Mouse (Mus musculus) Patski (cell line): ENCODE results near the gene Cdk5r2. TPM values are rescaled to one million over a fixed set of nuclear protein-coding genes. Genes with fewer than 3 reads are reported as not detected.
"Not testable (repeated sequence)": the region's sequence is repeated elsewhere in the genome, so short reads cannot be mapped to it uniquely, and the experiment has no call there.

Source experiments
- ATAC-seq: fragments of 100-300 bp; one replicate; pipeline ENCODE4 v1.8.0; 2021
- CTCF ChIA-PET: fragments of 350-600 bp; sonication (Branson Sonifier 250); formaldehyde crosslinking; loops from one replicate; lab custom pipeline; 2022; ENCODE audit warnings: inconsistent platforms; lab: Charles Lee
- POLR2A ChIA-PET: fragments of 350-600 bp; sonication (Branson Sonifier 250); formaldehyde crosslinking; loops from one replicate; lab custom pipeline; 2022; ENCODE audit warnings: antibody characterized with exemption, inconsistent platforms; lab: Charles Lee
- DNase-seq: peaks from one replicate; pipeline ENCODE4 v3.0.0-alpha.2; 2011; ENCODE audit warnings: low read depth, low spot score
- H3K27me3 ChIP-seq: fragments of 371-371 bp; one replicate; pipeline ENCODE4 v1.5.1; 2021
- CTCF ChIP-seq: fragments of 100-300 bp; IDR thresholded peaks from one replicate; pipeline ENCODE4 v1.5.1; 2021
- in situ Hi-C: fragments of 300-500 bp; cut with MboI; formaldehyde crosslinking; loops from 3 replicates; pipeline ENCODE4 v1.11.1; 2018; ENCODE audit warnings: low pct_unique_long_range_greater_than_20kb, mixed read lengths
- polyA plus RNA-seq: library from polyadenylated mRNA; unstranded; gene quantifications from one replicate; pipeline ENCODE4 v1.2.3, GENCODE M21; 2021

Cdk5r2 gene
- polyA plus RNA-seq, 1 experiment from 2014 or later: not detected

DNA sequence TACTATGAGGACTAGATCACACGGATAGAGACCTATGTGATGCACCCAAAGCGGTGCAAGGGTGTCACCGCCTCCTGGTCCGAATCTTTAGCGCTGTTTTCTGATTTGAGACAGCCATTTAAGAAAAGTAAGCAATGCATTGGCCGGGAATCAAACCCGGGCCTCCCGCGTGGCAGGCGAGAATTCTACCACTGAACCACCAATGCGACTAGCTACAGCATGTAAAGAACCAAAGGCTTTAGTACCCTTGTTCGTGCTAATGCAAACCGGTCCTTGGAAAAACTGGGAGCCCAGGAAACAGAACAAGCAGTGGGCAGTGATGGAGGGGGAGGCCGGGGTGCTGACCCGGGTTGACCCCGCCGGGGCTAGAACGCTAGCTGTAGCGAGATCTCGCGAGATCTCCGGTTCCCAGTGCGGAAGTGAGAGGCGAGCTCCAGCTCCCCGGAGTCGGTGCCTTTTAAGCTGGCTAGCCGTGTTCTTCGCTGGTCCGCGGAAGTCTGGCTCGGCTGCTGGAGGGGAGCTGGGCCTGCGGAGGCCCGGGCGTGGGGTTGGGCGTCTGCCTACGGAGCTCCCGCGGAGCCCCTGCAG, 38.0 kb upstream of the Cdk5r2 start:
- CTCF ChIA-PET: interaction anchor here (1.1 kb wide), 1 partner anchor 8 kb away, joined by 5 read pairs; no protein-coding TSS in a partner anchor
- in situ Hi-C loops: no loop called here
- no peak for DNase-seq
- no peak for TF ChIP-seq CTCF
- POLR2A ChIA-PET: interaction anchor here (0.8 kb wide), 1 partner anchor 173 kb away, joined by 3 read pairs; no protein-coding TSS in a partner anchor
- peak; percentile 54 for ATAC-seq
- peaks cover 25% of the 10 kb centered on the region for H3K27me3 ChIP-seq

- POLR2A ChIA-PET: interaction anchor here (0.8 kb wide), 1 partner anchor 173 kb away, joined by 3 read pairs; no protein-coding TSS in a partner anchor
- CTCF ChIA-PET: interaction anchor here (1.1 kb wide), 1 partner anchor 9 kb away, joined by 5 read pairs; no protein-coding TSS in a partner anchor
- peak; percentile 35 for ATAC-seq
- in situ Hi-C loops: no loop called here
- no peak for DNase-seq
- TF ChIP-seq CTCF: no peak
- peaks cover 23% of the 10 kb centered on the region for H3K27me3 ChIP-seq
Measured at GRCm38 (mm10) chr1:74817219-74817618, 37.5 kb upstream of the Cdk5r2 start.

GRCm38 (mm10) chr1:74818509-74818908, 36.2 kb upstream of the Cdk5r2 start:
- peaks cover 23% of the 10 kb centered on the region for H3K27me3 ChIP-seq
- no peak for DNase-seq
- CTCF ChIA-PET: interaction anchor here (1.2 kb wide), 1 partner anchor 8 kb away, joined by 3 read pairs; no protein-coding TSS in a partner anchor
- ATAC-seq: no peak
- in situ Hi-C loops: no loop called here
- no peak for TF ChIP-seq CTCF
- POLR2A ChIA-PET: no interaction called here

DNA sequence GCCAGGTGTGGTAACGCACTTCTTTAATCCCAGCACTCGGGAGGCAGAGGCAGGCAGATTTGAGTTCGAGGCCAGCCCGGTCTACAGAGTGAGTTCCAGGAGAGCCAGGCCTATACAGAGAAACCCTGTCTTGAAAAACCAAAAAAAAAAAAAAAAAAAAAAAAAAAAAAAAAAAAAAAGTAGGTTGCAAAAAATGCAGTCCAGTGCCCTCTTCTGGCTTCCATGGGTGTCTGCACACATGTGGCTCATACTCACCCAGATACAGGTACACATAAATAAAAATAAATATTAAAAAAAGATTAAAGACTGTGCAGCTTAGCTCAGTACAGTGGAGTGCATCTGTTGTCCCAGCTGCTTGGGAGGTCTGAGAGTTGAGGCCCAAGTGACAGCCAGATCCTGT, 31.1 kb upstream of the Cdk5r2 start:
- DNase-seq, CTCF ChIA-PET, ATAC-seq, in situ Hi-C loops, POLR2A ChIA-PET: not testable (repeated sequence)
- peaks cover 32% of the 10 kb centered on the region for H3K27me3 ChIP-seq
- peak; percentile 34 for TF ChIP-seq CTCF

- H3K27me3 ChIP-seq: peaks cover 36% of the 10 kb centered on the region
- DNase-seq (no peak), ATAC-seq (no peak)
- ChIA-PET CTCF (no interaction called here), POLR2A (no interaction called here)
- no peak for TF ChIP-seq CTCF
- in situ Hi-C loops: no loop called here
Measured at GRCm38 (mm10) chr1:74824518-74825302, 30.0 kb upstream of the Cdk5r2 start.

- no peak for DNase-seq
- in situ Hi-C loops: no loop called here
- TF ChIP-seq CTCF: no peak
- peaks cover 45% of the 10 kb centered on the region for H3K27me3 ChIP-seq
- CTCF ChIA-PET: no interaction called here
- POLR2A ChIA-PET: no interaction called here
- no peak for ATAC-seq
Measured at GRCm38 (mm10) chr1:74830061-74830460, 24.7 kb upstream of the Cdk5r2 start.

- H3K27me3 ChIP-seq: peaks cover 43% of the 10 kb centered on the region
- in situ Hi-C loops: no loop called here
- ChIA-PET POLR2A (no interaction called here), CTCF (interaction anchor here (1.3 kb wide), 1 partner anchor 20 kb away, joined by 3 read pairs; no protein-coding TSS in a partner anchor)
- TF ChIP-seq CTCF: no peak
- DNase-seq (no peak), ATAC-seq (no peak)
Measured at GRCm38 (mm10) chr1:74833255-74833654, 21.5 kb upstream of the Cdk5r2 start.

GRCm38 (mm10) chr1:74843090-74843489, 11.6 kb upstream of the Cdk5r2 start:
- in situ Hi-C loops: no loop called here
- ATAC-seq (no peak), DNase-seq (no peak)
- TF ChIP-seq CTCF: no peak
- CTCF ChIA-PET: no interaction called here
- H3K27me3 ChIP-seq: peaks cover 60% of the 10 kb centered on the region
- POLR2A ChIA-PET: no interaction called here

DNA sequence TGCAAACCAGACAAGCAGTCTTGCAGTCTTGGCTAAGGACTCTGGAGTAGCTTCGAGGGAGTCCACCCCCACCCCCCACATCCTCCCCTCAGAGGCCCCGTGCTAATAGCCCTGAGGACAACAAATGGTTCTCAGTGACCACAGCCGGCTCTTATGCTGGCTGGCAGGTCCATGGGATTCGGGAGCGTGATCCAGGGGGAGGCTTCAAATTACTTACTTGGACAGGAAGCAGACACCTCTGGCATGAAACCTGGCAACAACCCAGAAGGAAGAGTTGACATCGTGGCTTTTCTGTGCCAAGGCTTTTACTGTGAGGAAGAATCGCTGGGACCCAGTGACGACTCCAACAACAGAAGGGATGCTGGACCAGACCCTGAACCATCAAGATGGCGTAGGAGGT, 8.4 kb upstream of the Cdk5r2 start:
- DNase-seq (no peak), ATAC-seq (no peak)
- ChIA-PET CTCF (no interaction called here), POLR2A (no interaction called here)
- peaks cover 65% of the 10 kb centered on the region for H3K27me3 ChIP-seq
- in situ Hi-C loops: no loop called here
- TF ChIP-seq CTCF: no peak

- in situ Hi-C loops: no loop called here
Measured at GRCm38 (mm10) chr1:74848946-74849345, 5.8 kb upstream of the Cdk5r2 start.

DNA sequence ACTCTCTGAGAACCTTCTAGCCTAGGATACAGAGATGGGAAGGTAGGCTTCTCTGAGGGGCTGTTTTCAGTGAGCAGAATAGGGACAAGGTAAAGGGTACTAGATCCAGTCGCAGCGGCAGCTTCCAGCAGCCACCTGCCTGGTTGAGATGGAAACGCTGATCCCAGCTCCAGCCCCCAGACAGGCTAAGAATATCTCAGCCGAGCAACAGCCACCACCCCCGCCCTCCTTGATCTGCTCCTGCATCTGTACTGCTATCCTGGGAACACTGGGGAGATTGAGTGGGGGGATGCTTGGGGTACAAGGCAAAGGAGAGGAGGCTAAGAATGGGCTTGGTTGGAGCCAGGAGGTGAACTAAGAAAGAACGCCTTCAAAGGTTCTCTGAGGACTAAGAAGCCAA, 4.5 kb upstream of the Cdk5r2 start:
- peaks cover 71% of the 10 kb centered on the region for H3K27me3 ChIP-seq
- in situ Hi-C loops: no loop called here
- no peak for TF ChIP-seq CTCF
- CTCF ChIA-PET: no interaction called here
- POLR2A ChIA-PET: no interaction called here
- no peak for ATAC-seq
- no peak for DNase-seq

More at GRCm38 (mm10) chr1:74848946-74849345, 5.8 kb upstream of the Cdk5r2 start:
- peaks cover 75% of the 10 kb centered on the region for H3K27me3 ChIP-seq
- CTCF ChIA-PET: no interaction called here
- POLR2A ChIA-PET: no interaction called here
- ATAC-seq (no peak), DNase-seq (no peak)
- no peak for TF ChIP-seq CTCF
